Mouse (Mus musculus) heart, adult 9 months (tissue): ENCODE results near the gene Akr1b7.

ENCODE experiments used
- DNase-seq, 2 experiments: peaks; one replicate each; pipeline ENCODE4 v3.0.0; 2022; ENCODE audit warnings: low spot score in 2 of 2

Gene Akr1b7

DNA sequence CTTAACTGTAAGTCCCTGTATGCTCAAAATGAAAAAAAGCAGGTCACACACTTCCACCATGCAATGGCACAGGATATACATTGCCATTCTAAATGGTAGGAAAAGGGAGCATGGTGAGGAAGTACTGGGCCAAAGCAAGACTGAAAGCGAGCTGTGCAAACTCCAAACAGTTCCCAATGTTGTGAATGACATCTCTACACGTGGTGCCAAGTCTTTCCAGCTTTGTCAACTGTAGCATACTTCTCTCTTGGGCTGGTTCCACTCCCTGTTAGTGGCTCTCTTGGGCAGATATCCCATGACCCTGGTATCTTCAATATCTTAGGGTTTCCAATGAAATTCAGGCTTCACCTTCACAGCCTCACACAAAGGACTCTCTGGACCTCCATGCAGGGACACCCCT, 26.9 kb downstream of the Akr1b7 start:
- DNase-seq: no peak

DNA sequence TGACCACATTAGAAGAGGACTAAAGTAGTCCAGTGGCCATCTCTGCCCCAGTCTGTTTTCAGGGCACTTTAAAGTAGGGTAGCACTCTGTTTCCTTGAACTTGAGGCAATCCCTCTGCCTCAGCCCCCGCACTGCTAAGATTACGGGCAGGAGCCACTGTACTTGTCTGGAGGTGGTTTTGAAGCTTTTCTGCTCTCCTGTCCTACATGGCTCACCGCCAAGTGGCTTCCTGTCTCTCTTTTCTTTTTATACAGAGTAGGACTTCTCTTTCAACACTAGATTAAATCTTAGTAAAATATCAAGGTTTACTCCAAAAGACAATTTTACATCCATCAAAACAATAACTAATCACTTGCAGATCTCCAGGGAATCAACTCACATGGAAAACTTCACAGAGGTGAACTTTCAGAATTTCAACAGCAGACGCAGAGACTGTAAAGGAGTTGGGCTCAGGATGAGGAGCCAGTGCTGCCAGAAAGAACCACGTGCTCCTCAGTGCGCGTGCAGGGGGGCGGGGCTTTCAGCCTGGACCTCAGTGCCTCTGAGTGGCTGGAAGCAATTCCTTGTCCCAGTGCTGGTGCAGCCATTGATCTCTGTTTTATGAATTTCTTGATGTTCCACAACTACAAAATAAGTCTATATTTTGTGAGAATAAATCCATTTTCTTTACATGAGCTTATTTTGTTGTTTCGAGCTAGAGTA, 29.6 kb downstream of the Akr1b7 start:
- no peak for DNase-seq

DNA sequence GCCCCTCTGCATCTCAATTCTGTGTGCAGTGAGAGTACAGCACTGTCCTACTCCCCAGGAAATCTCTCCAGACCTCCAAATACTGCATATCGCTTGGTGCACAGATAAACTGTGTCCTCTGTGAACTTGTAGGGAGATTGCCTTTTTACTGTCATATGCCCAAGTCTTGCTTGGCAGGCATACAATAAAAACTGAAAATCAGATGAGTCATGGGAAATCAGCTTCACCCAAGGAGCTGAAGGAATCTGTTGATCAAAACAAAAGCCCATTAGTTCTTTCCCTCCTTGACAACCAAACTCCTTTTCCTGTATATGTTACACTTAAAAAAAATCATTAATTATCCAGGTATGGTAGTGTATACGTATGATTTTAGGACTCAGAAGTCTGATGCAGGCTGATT, 31.7 kb downstream of the Akr1b7 start:
- DNase-seq: peak; percentile 12 to 34

DNA sequence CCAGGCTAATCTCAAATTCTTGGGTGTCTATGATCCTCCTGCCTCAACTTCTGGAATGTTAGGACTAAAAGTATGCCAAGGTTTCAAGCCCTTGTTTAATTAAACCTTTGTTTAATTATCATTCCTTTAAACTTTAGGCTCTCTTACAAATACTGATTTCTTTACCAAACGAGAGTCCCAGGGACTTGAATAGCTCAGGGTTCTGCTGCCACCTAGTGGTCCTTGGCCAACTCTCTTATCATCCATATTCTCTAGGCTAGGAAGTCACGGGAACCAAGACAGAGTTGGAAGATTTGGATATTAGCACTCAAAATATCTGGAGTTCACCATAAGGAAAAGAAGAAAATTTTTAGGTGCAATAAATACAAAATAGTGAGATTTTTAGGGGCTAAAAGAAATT, 35.8 kb downstream of the Akr1b7 start:
- peak; percentile 21 to 60 for DNase-seq

DNA sequence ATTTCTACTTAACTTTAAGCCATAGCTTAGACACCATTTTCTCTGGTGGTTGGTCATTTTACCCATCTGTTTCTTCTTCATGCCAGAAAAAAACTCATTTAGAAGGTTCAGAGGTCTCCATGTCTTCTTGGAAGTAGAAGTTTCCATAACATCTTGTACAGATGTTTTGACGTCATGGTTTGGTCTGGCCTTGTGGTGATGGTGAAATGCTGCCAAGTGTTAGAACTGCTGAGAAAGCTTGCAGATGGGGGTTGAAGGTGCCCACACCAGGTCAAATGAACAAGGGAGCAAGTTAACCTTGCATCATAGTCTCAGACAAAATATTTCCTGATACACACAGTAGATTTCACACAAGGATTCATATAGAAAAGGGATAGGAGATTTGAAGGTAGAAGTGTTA, 36.6 kb downstream of the Akr1b7 start:
- no peak for DNase-seq

DNA sequence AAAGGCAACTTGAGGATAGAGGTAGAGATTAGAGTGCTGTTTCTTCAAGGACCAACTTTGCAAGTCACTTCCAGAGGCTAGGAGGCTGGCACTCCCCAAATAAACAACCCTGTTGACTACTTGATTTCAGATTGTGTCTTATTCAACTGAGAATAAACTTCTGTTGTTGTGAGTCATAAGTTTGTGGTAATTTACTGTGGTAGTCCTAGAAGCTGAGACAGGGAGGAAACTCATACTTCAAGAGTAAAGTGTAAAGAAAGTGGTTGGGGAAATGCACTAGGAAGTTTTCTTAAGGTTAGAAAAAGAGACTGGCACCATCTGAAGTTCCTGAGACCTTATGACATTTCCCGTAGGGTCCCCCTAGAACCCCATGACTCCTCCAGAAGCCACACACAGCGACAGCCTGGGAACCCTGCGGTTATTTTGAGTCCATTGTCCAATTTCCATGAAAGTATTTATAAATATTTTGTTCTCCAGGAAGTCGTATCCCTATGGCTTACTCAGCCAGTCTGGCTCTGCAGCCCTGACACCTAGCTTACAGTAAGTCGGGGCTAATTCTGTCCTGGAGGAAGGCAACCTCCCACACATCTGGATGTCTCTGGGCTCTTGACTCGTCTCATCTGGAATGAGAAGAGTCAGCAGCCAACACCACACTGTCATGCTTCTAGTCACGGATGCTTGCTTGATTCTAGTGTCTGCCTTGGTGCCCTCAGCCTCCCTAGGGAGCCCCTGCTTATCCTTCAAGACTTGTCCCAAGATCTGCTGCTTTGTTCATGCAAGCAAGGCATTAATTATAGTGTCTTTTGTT, 41.0 kb downstream of the Akr1b7 start:
- DNase-seq: no peak

DNA sequence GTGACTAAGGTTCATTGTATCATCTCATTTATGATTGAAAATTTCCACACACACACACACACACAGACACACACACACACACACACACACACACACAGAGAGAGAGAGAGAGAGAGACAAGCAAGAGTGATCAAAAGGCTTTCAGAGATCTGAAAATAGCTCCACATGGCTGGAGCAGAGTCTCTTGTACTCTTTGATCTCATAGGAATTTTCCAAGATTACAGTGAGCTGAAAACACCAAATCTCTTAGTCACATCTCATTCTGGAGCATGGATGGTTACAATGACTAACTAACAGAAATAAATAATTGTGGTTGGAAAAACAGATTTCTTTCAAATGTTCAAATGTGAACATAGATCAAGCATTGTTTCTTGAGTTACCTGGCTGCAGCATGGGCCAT, 47.3 kb downstream of the Akr1b7 start:
- no peak for DNase-seq

DNA sequence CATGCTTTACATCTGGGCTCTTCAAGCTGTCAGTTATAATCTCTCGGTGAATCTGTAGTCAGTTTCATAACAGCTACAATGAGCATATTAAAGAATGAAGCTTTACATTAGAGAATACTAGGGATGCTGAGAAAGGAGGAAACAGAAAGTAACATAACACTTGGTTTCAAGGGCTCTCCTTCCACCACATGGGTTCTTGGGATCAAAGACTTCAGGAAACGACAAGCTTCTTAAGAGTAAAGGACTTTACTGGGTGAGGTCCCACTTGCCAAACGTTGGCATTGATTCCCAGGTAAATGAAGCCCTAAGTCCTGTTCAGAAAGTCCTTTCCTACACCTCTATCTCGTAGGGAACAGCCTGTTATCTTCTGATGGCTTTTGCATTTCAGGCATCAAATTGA, 48.5 kb downstream of the Akr1b7 start:
- DNase-seq: no peak

DNA sequence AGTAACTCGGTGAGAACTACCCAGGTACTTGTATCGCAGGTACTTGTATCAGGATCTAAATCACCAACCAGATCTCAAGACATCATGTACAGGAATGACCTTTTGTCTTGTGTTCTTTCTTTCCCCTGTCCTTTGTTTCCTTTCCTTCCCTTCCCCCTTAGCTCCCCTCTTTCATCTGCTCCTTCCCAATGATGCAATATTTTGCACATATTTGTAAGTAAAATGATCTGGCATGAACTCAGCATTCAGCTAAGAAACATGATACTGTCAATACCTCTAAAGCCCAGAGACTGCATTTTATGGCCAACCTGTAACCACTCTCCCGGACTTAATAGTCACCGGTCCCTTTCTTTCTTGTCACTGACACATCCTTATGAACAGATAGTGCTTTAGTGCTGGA, 51.4 kb downstream of the Akr1b7 start:
- DNase-seq: no peak

DNA sequence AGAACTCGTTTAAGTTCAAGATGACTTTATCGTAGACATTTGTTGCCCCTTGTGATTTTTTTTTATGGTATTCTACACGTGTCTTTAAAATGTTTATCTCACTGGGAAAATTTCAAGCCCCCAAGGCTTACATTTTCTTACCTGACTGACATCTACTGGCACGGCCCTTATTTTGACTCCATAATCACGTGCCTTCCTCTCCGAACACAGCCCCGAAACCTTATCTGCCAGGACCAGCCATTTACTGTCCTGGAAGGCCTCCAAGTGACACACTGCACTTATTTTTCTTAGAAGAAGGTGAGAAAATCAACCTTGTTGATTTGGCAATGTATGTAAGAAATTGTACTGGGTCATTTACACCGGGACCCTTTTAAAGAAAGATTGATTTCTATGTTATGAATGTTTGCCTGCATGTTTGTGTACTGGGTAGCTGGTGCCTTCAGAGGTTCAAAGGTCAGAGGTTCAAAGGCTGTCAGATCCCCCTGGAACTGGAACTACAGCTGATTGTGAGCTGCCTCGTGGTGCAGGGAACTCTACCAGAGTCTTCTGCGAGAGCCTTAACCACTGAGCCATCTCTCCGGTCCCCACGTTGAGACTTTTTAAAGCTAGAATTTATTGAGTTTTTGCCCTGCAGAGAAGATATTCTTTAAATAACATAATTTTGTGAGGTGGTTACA, 59.4 kb downstream of the Akr1b7 start:
- no peak for DNase-seq
